Mouse (Mus musculus): ENCODE results near the gene Rbm7. TPM values are rescaled to one million over a fixed set of nuclear protein-coding genes. Genes with fewer than 3 reads are reported as not detected.
"Not testable (repeated sequence)": the region's sequence is repeated elsewhere in the genome, so short reads cannot be mapped to it uniquely, and the experiment has no call there.

Rbm7 gene
- polyA plus RNA-seq, 1 experiment from 2014 or later = 132 TPM

GRCm38 (mm10) chr9:48476236-48477165, 18.6 kb downstream of the Rbm7 start:
- Histone ChIP-seq H3K27ac (ENCODE audit: low read depth, low read length) (no peak overlapping the region), H3K4me2 (ENCODE audit: low read depth, low read length, severe bottlenecking) (no peak overlapping the region), H3K36me3 (ENCODE audit: control insufficient read depth, insufficient read depth, low read length) (no peaks in the 10 kb centered on the region), H3K4me3 (ENCODE audit: low read depth, low read length) (no peak overlapping the region), H3K4me1 (replicated peaks; ENCODE audit: control insufficient read depth, insufficient read depth, low read length) (no peaks in the 10 kb centered on the region), H3K27me3 (ENCODE audit: control insufficient read depth, insufficient read depth, low read length) (no peaks in the 10 kb centered on the region), H3K9ac (ENCODE audit: low read length) (no peak overlapping the region), H3K9me3 (ENCODE audit: control insufficient read depth, low read length) (no peaks in the 10 kb centered on the region)
- WGBS = 89% methylated on average over 10 of the region's 10 CpGs
- ATAC-seq (replicated peaks; ENCODE audit: low FRiP score) (no peak), DNase-seq (ENCODE audit: low spot score) (no peak)

- Histone ChIP-seq H3K4me3 (ENCODE audit: low read depth, low read length) (no peak overlapping the region), H3K4me2 (ENCODE audit: low read depth, low read length, severe bottlenecking) (no peak overlapping the region), H3K36me3 (ENCODE audit: control insufficient read depth, insufficient read depth, low read length) (no peaks in the 10 kb centered on the region), H3K9ac (ENCODE audit: low read length) (no peak overlapping the region), H3K9me3 (ENCODE audit: control insufficient read depth, low read length) (no peaks in the 10 kb centered on the region), H3K27ac (ENCODE audit: low read depth, low read length) (no peak overlapping the region), H3K27me3 (ENCODE audit: control insufficient read depth, insufficient read depth, low read length) (no peaks in the 10 kb centered on the region), H3K4me1 (replicated peaks; ENCODE audit: control insufficient read depth, insufficient read depth, low read length) (no peaks in the 10 kb centered on the region)
- 92% methylated on average over 9 of the region's 9 CpGs for WGBS
- ATAC-seq (replicated peaks; ENCODE audit: low FRiP score) (no peak), DNase-seq (ENCODE audit: low spot score) (no peak)
Measured at GRCm38 (mm10) chr9:48474367-48474766, 20.7 kb downstream of the Rbm7 start.

GRCm38 (mm10) chr9:48473131-48473530, 22.0 kb downstream of the Rbm7 start:
- Histone ChIP-seq H3K36me3 (ENCODE audit: control insufficient read depth, insufficient read depth, low read length) (no peaks in the 10 kb centered on the region), H3K4me1 (replicated peaks; ENCODE audit: control insufficient read depth, insufficient read depth, low read length) (no peaks in the 10 kb centered on the region), H3K4me2 (ENCODE audit: low read depth, low read length, severe bottlenecking) (no peak overlapping the region), H3K4me3 (ENCODE audit: low read depth, low read length) (no peak overlapping the region), H3K27ac (ENCODE audit: low read depth, low read length) (no peak overlapping the region), H3K27me3 (ENCODE audit: control insufficient read depth, insufficient read depth, low read length) (no peaks in the 10 kb centered on the region), H3K9ac (ENCODE audit: low read length) (no peak overlapping the region), H3K9me3 (ENCODE audit: control insufficient read depth, low read length) (no peaks in the 10 kb centered on the region)
- 94% methylated on average over 12 of the region's 12 CpGs for WGBS
- ATAC-seq (replicated peaks; ENCODE audit: low FRiP score) (no peak), DNase-seq (ENCODE audit: low spot score) (no peak)

- Histone ChIP-seq H3K4me3 (ENCODE audit: low read depth, low read length) (no peak overlapping the region), H3K4me2 (ENCODE audit: low read depth, low read length, severe bottlenecking) (no peak overlapping the region), H3K4me1 (replicated peaks; ENCODE audit: control insufficient read depth, insufficient read depth, low read length) (no peaks in the 10 kb centered on the region), H3K27ac (ENCODE audit: low read depth, low read length) (no peak overlapping the region), H3K36me3 (ENCODE audit: control insufficient read depth, insufficient read depth, low read length) (no peaks in the 10 kb centered on the region), H3K9ac (ENCODE audit: low read length) (no peak overlapping the region), H3K27me3 (ENCODE audit: control insufficient read depth, insufficient read depth, low read length) (no peaks in the 10 kb centered on the region), H3K9me3 (ENCODE audit: control insufficient read depth, low read length) (no peaks in the 10 kb centered on the region)
- 84% methylated on average over 15 of the region's 15 CpGs for WGBS
- ATAC-seq (replicated peaks; ENCODE audit: low FRiP score) = no peak
- no peak for DNase-seq (ENCODE audit: low spot score)
Measured at GRCm38 (mm10) chr9:48472441-48473025, 22.6 kb downstream of the Rbm7 start.

GRCm38 (mm10) chr9:48467471-48467870, 27.6 kb downstream of the Rbm7 start:
- not testable (repeated sequence) for H3K9me3 ChIP-seq (ENCODE audit: control insufficient read depth, low read length); H3K4me1 ChIP-seq (replicated peaks; ENCODE audit: control insufficient read depth, insufficient read depth, low read length); H3K36me3 ChIP-seq (ENCODE audit: control insufficient read depth, insufficient read depth, low read length); H3K9ac ChIP-seq (ENCODE audit: low read length); DNase-seq (ENCODE audit: low spot score); ATAC-seq (replicated peaks; ENCODE audit: low FRiP score); H3K4me2 ChIP-seq (ENCODE audit: low read depth, low read length, severe bottlenecking); H3K4me3 ChIP-seq (ENCODE audit: low read depth, low read length); H3K27ac ChIP-seq (ENCODE audit: low read depth, low read length); H3K27me3 ChIP-seq (ENCODE audit: control insufficient read depth, insufficient read depth, low read length)
- WGBS = 93% methylated on average over 5 of the region's 5 CpGs

- Histone ChIP-seq H3K36me3 (ENCODE audit: control insufficient read depth, insufficient read depth, low read length) (no peaks in the 10 kb centered on the region), H3K4me1 (replicated peaks; ENCODE audit: control insufficient read depth, insufficient read depth, low read length) (no peaks in the 10 kb centered on the region), H3K9me3 (ENCODE audit: control insufficient read depth, low read length) (no peaks in the 10 kb centered on the region), H3K27me3 (ENCODE audit: control insufficient read depth, insufficient read depth, low read length) (no peaks in the 10 kb centered on the region), H3K9ac (ENCODE audit: low read length) (no peak overlapping the region), H3K4me3 (ENCODE audit: low read depth, low read length) (no peak overlapping the region), H3K27ac (ENCODE audit: low read depth, low read length) (no peak overlapping the region), H3K4me2 (ENCODE audit: low read depth, low read length, severe bottlenecking) (no peak overlapping the region)
- DNase-seq (ENCODE audit: low spot score) = peak; percentile 75
- WGBS = 62% methylated on average over 3 of the region's 3 CpGs
- no peak for ATAC-seq (replicated peaks; ENCODE audit: low FRiP score)
Measured at GRCm38 (mm10) chr9:48466804-48467203, 28.3 kb downstream of the Rbm7 start.

GRCm38 (mm10) chr9:48465671-48466070, 29.4 kb downstream of the Rbm7 start:
- Histone ChIP-seq H3K27ac (ENCODE audit: low read depth, low read length) (no peak overlapping the region), H3K36me3 (ENCODE audit: control insufficient read depth, insufficient read depth, low read length) (no peaks in the 10 kb centered on the region), H3K4me1 (replicated peaks; ENCODE audit: control insufficient read depth, insufficient read depth, low read length) (no peaks in the 10 kb centered on the region), H3K9ac (ENCODE audit: low read length) (no peak overlapping the region), H3K9me3 (ENCODE audit: control insufficient read depth, low read length) (no peaks in the 10 kb centered on the region), H3K4me2 (ENCODE audit: low read depth, low read length, severe bottlenecking) (no peak overlapping the region), H3K27me3 (ENCODE audit: control insufficient read depth, insufficient read depth, low read length) (no peaks in the 10 kb centered on the region), H3K4me3 (ENCODE audit: low read depth, low read length) (no peak overlapping the region)
- DNase-seq (ENCODE audit: low spot score) = no peak
- WGBS = 94% methylated on average over 3 of the region's 3 CpGs
- ATAC-seq (replicated peaks; ENCODE audit: low FRiP score) = no peak

GRCm38 (mm10) chr9:48461545-48461944, 33.6 kb downstream of the Rbm7 start:
- no peak overlapping the region for H3K9ac ChIP-seq (ENCODE audit: low read length)
- H3K4me1 ChIP-seq (replicated peaks; ENCODE audit: control insufficient read depth, insufficient read depth, low read length) = no peaks in the 10 kb centered on the region
- H3K4me2 ChIP-seq (ENCODE audit: low read depth, low read length, severe bottlenecking) = no peak overlapping the region
- H3K4me3 ChIP-seq (ENCODE audit: low read depth, low read length) = no peak overlapping the region
- DNase-seq (ENCODE audit: low spot score) = no peak
- no peak for ATAC-seq (replicated peaks; ENCODE audit: low FRiP score)
- no peaks in the 10 kb centered on the region for H3K36me3 ChIP-seq (ENCODE audit: control insufficient read depth, insufficient read depth, low read length)
- no peaks in the 10 kb centered on the region for H3K27me3 ChIP-seq (ENCODE audit: control insufficient read depth, insufficient read depth, low read length)
- WGBS = 95% methylated on average over 3 of the region's 3 CpGs
- no peaks in the 10 kb centered on the region for H3K9me3 ChIP-seq (ENCODE audit: control insufficient read depth, low read length)
- no peak overlapping the region for H3K27ac ChIP-seq (ENCODE audit: low read depth, low read length)
